Mouse (Mus musculus): ENCODE measurements at regions not wholly inside any gene's neighbourhood (a gene's known extent, or its start where the extent isn't known, plus 50 kb on each side); places are given as distances from the start of the nearest gene placed in this dataset.

- TF ChIP-seq POLR2A (IDR thresholded peaks at IDR 0.05; ENCODE audit: low read depth, low read length) = no peak
- no peak for TF ChIP-seq CTCF (IDR thresholded peaks at IDR 0.05; ENCODE audit: borderline replicate concordance, insufficient read depth, low read length)
Observed at GRCm38 (mm10) chr4:150779340-150779739, 74.4 kb upstream of the Errfi1 start.
